Mouse (Mus musculus) right cerebral cortex, postnatal 10 days (tissue): ENCODE measurements around the gene Cmtm6.

Source experiments
- DNase-seq, 2 experiments: peaks; one replicate each; pipeline ENCODE4 v3.0.0; 2021; ENCODE audit warnings: low spot score in 2 of 2

The Cmtm6 gene

DNA sequence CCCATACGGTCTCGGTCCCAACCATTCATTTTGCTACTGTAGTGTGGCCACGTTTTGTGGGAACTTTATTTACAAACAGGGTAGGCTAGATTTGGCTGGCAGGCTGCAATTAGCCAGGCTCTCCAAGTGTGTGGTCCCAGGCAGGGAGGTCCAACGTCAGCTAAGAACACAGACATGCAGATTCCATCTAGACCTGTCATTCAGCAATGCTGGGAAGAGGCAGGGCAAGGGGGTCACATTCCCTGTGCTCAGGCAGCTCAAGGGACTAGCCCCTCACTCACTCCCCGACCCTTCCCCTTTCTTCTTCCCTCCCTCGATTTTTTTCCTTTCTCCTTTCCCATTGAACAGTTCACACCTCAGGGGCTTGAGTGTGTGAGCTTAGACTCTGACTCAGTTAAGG is 67.9 kb downstream of the Cmtm6 start:
- DNase-seq, result no peak
